Mouse (Mus musculus) neural tube, embryonic 12.5 days (tissue): ENCODE results near the gene Raet1e. TPM values are rescaled to one million over a fixed set of nuclear protein-coding genes. Genes with fewer than 3 reads are reported as not detected.
"Not testable (repeated sequence)": the region's sequence is repeated elsewhere in the genome, so short reads cannot be mapped to it uniquely, and the experiment has no call there.

Experiments used
- ATAC-seq: fragments of 200-750 bp; cut with Nextera tagmentation; 2 replicates; pipeline ENCODE4 v1.8.0; 2017; ENCODE audit warnings: low read depth, mild to moderate bottlenecking, moderate TSS enrichment, moderate library complexity; ENCODE audit not compliant: low FRiP score
- H3K27ac ChIP-seq: fragments of 300-500 bp; sonication (generic); 2 replicates; pipeline ENCODE4 v1.5.1; 2016
- H3K27me3 ChIP-seq: fragments of 300-500 bp; sonication (generic); replicated peaks from 2 replicates; pipeline ENCODE4 v1.6.1; 2016; ENCODE audit warnings: mild to moderate bottlenecking
- H3K36me3 ChIP-seq: fragments of 300-500 bp; sonication (generic); 2 replicates; pipeline ENCODE4 v1.6.1; 2016; ENCODE audit warnings: mild to moderate bottlenecking
- H3K4me1 ChIP-seq: fragments of 300-500 bp; sonication (generic); 2 replicates; pipeline ENCODE4 v1.6.1; 2016
- H3K4me2 ChIP-seq: fragments of 300-500 bp; sonication (generic); replicated peaks from 2 replicates; pipeline ENCODE4 v1.6.1; 2016; ENCODE audit warnings: mild to moderate bottlenecking
- H3K4me3 ChIP-seq: fragments of 300-500 bp; sonication (generic); 2 replicates; pipeline ENCODE4 v1.5.1; 2016
- H3K9ac ChIP-seq: fragments of 300-500 bp; sonication (generic); 2 replicates; pipeline ENCODE4 v1.6.1; 2016; ENCODE audit warnings: mild to moderate bottlenecking
- H3K9me3 ChIP-seq: fragments of 300-500 bp; sonication (generic); 2 replicates; pipeline ENCODE4 v1.6.1; 2016; ENCODE audit warnings: mild to moderate bottlenecking
- WGBS: fragments of 180-500 bp; shearing (Covaris S2); methylation state at CpG from one replicate; pipeline ENCODE4 v1.1.7; 2016; 5-methylcytosine and 5-hydroxymethylcytosine counted together
- polyA plus RNA-seq: library from polyadenylated mRNA; unstranded; fragments of >200 nt; fragmentation: Nextera tagmentation; extraction: Ambion mirVana; gene quantifications from 2 replicates; pipeline ENCODE4 v1.2.1, GENCODE M21; 2016

Raet1e gene
- 4.9 and 5.8 TPM in 2 replicates for polyA plus RNA-seq

DNA sequence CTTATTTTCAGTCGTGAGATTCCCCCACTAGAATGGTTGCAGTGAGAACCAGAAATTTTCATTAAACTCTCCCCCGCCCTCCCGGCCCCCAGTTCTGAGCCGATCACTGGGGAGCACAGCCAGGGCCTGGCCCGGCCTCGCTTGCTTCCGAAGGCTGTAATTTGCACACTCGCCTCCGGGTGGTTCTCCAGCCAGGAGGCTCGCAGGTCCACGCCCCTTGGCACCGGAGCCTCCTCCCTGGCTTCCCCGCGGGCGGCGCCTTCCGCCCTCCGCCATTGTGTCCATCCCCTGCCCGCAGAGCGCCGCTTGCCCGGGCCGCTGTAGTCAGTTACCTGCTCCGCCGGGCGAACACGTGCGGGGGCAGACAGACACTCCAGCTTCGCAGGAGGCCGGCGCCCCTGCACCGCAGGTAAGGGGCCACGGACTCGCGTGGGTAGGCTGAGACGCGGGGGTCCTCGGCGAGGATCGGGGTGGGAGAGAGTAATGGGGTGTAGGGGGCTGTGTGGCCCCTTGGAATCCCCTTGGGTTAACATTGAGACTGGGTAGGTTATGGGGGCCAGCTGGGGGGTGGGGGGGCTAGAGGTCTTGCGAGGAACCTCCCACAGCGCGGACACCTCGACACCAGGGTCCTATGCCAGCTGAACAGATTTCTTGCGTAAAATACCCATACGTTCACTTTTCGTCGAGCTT is at the start of gene Raet1e, which contains the start of gene H60b:
Gene Raet1e, plus strand, starts transcription at position 260 of the 690 bp plus-strand sequence.
Gene H60b, plus strand, starts transcription at position 277 of the 690 bp plus-strand sequence.
- ATAC-seq = peak; percentile 60
- under 1% methylated on average over 48 of the region's 48 CpGs for WGBS
- Histone ChIP-seq H3K4me2 (peak within 1 kb of the TSS; percentile 61), H3K27me3 (peaks cover 58% of the 10 kb centered on the region), H3K9ac (0 out of 2 replicates have a peak within 1 kb of the TSS, but pooled peaks have one; percentile 29), H3K4me3 (peak within 1 kb of the TSS; percentile 25)
- not testable (repeated sequence) for H3K27ac ChIP-seq, H3K9me3 ChIP-seq, H3K36me3 ChIP-seq, H3K4me1 ChIP-seq

DNA sequence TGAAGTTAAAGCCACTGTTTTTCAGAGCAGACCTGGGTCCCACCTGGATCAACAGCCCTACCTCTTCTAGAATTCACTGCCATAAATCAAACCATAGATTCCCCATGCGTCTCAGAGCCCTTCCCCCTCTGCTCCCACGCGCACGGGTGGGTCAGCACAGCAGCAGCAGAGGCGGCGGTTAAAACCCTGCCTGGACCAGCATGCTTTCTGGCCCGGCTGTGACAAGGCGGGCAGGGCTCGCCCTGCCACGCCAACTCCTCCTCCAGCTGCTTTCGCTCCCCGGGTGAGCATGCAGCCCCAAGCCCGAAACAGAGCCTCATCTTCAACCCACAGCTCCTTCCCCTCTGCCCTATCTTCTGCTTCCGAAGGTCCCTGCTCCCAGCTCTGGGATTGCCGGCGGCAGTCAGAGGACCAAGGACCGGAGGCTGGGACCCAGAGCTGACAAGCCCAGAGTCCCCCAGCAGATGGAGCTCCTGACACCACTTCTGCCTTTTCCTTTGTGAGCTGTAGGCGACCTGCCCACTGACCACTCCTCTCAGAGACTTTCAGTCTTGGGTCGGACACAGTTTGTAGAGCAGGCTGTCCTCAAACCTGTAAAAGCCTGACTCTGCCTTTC is 17.6 kb upstream of the Raet1e start:
- Histone ChIP-seq H3K27me3 (no peaks in the 10 kb centered on the region), H3K9me3 (no peaks in the 10 kb centered on the region), H3K36me3 (no peaks in the 10 kb centered on the region), H3K4me2 (peak overlapping the region; percentile 71), H3K4me1 (no peaks in the 10 kb centered on the region), H3K27ac (no peak overlapping the region), H3K4me3 (peak overlapping the region; percentile 41), H3K9ac (peak overlapping the region; percentile 55)
- peak; percentile 86 for ATAC-seq
- under 1% methylated on average over 19 of the region's 19 CpGs for WGBS

DNA sequence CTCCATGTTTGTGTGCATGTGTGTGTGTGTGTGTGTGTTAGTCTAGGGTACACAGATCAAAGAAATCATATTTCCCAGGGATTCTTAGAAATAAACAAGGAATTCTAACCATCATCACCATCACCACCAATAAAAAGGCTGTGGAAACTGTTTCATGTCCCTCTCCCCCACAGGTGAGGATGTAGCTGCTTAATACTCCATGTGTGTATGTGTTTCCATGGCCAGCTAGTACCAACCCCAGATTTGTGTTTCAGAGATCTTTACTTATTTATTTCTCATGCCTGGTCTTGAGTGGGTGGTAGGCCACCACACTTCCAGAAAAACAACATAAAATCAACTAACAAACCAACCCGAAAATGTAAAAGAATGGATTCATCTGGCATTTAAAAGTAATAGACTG is 16.2 kb upstream of the Raet1e start:
- H3K36me3 ChIP-seq, H3K27ac ChIP-seq, H3K4me1 ChIP-seq, H3K9ac ChIP-seq, H3K4me3 ChIP-seq, ATAC-seq, H3K9me3 ChIP-seq, H3K4me2 ChIP-seq, H3K27me3 ChIP-seq: not testable (repeated sequence)
- 89% methylated on average over 1 of the region's 1 CpGs for WGBS

DNA sequence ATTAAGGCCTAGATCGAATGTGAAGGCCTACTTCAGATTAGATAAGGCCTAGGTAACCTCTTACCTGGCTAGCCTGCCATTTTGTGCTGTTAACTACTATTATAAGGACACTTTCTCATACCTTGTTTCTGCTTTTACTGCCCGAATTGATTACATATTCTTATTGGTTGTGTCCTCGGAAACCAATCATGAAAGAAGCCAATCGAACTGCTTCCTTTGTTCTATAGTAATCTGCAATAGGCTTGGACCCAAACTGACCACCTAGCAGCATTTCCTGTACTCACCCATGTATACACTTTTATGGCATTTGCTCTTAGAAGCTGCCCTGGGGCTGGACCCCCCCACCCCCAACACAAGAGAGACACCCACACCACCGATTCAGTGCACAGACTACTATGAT is 15.4 kb upstream of the Raet1e start:
- 71% methylated on average over 5 of the region's 5 CpGs for WGBS
- Histone ChIP-seq H3K9ac (no peak overlapping the region), H3K4me2 (no peak overlapping the region), H3K27ac (no peak overlapping the region), H3K9me3 (no peaks in the 10 kb centered on the region), H3K4me3 (no peak overlapping the region), H3K36me3 (no peaks in the 10 kb centered on the region), H3K4me1 (no peaks in the 10 kb centered on the region), H3K27me3 (no peaks in the 10 kb centered on the region)
- ATAC-seq = no peak

DNA sequence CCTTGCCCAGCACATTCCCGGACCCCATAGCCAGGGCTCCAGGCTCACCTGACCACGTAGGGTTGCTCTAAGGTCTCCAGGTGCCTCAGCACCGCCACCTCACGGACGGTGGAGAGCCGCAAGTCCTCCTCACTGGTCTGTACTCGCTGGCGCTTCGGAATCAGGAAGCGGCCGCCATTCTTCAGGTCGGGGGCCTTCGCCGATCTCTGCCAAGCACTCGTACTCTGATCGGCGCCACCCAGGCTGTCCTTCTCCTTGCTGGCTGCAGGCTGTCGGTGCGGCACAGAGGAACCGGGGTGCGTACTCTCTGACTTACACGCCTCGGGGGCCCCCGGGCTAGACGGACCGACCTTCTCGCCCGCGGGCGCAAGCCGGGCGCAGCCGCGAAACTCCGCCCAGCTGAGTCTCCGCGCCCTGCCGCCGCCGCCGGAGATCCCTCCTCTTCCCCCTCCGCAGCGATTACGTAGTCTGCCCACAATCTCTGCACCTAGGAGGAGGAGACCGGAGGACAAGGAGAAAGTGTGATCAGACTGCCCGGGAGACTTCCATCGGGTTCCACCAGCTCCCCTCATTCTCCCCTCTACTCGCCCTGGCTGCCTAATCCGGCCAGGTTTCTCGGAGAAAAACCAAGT is 9.8 kb upstream of the Raet1e start:
- no peaks in the 10 kb centered on the region for H3K36me3 ChIP-seq
- WGBS = under 1% methylated on average over 47 of the region's 50 CpGs
- peak; percentile 80 for ATAC-seq
- peak overlapping the region; percentile 61 for H3K4me3 ChIP-seq
- peaks cover 35% of the 10 kb centered on the region for H3K27me3 ChIP-seq
- H3K4me1 ChIP-seq = peaks cover 28% of the 10 kb centered on the region
- H3K4me2 ChIP-seq = peak overlapping the region; percentile 85
- peak overlapping the region; percentile 60 for H3K9ac ChIP-seq
- H3K27ac ChIP-seq = no peak overlapping the region
- H3K9me3 ChIP-seq = no peaks in the 10 kb centered on the region

DNA sequence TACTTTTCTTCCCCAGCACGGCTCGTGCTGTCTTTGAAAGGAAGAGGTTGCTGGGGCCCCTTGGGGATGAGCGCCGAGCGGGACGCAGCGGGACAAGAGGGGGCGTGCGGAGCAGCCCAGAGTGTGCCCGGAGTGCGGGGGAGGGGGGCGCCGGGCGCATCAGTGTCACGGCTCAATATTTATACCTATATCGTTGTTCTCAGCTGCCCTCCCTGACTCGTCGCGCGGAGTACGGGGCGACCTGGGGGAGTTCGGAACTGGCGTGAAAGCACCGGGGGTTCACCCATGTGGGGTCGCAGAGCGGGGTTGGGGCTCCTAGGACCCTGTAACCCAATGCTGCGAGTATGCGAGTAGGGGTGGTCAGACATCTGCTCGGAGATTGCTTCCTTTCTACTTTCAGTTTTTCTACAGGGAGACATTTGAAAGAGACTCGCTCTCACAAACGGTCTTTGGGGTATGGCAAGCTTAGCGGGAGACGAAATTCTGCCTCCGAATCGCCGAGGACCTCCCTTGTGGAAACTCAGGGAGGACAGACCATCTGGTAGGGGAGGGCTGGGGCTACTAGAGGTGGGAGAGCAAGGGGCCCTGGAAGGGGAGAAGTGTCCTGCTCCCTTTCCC is 9.2 kb upstream of the Raet1e start, which contains the start of gene E030030I06Rik:
Gene E030030I06Rik, minus strand, starts transcription at position 198 of the 618 bp plus-strand sequence.
- Histone ChIP-seq H3K4me2 (peak within 1 kb of the TSS; percentile 85), H3K9ac (peak within 1 kb of the TSS; percentile 60), H3K4me3 (peak within 1 kb of the TSS; percentile 61), H3K9me3 (no peaks in the 10 kb centered on the region), H3K27ac (no peak within 1 kb of the TSS), H3K27me3 (peaks cover 41% of the 10 kb centered on the region), H3K36me3 (no peaks in the 10 kb centered on the region), H3K4me1 (peaks cover 28% of the 10 kb centered on the region)
- ATAC-seq = peak; percentile 58
- WGBS = under 1% methylated on average over 37 of the region's 37 CpGs

DNA sequence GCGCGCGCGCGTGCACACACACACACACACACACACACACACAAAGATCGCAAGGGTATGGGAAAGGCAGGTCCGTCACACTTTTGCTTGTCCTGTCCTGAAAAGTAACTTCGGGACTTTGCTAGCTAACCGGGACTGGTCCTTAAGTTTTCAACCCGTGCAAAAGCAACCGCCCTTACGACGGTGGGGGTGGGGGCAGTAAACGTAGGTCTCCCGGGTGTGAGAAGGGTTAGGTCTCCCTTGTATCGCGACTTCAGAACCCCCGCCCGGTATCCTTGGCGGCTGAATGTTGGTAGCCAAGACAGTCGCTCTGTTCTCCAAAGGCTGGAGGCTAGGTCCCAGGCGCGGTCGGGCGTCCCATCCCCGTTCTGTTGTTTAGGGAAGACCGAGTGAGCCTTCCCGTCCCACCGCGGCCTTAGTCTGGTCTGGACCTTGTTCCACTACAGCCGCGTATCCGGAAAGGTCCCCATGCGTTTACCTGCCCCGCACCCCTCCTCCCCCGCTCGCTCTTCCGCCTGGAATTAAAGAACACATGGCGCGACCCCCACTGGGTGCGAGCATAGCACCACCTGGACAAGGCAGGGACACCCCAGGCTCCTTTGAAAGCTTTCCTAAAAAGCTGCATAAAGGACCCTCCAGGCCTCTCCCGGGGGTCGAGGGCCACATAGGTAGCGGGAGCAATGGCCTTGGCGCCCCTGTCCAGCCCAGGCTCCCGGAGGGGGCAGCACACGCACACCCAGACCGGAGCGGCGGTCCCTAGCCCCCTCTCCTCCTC is 8.5 kb upstream of the Raet1e start:
- H3K4me1 ChIP-seq = peaks cover 28% of the 10 kb centered on the region
- peak overlapping the region; percentile 61 for H3K4me3 ChIP-seq
- under 1% methylated on average over 50 of the region's 50 CpGs for WGBS
- no peaks in the 10 kb centered on the region for H3K36me3 ChIP-seq
- H3K27ac ChIP-seq = no peak overlapping the region
- H3K4me2 ChIP-seq = peak overlapping the region; percentile 85
- H3K9ac ChIP-seq = 0 out of 2 replicates have a peak overlapping the region, but pooled peaks have one; percentile 60
- peak; percentile 29; the same call in 1 of the 2 replicates for ATAC-seq
- peaks cover 43% of the 10 kb centered on the region for H3K27me3 ChIP-seq
- H3K9me3 ChIP-seq = no peaks in the 10 kb centered on the region

DNA sequence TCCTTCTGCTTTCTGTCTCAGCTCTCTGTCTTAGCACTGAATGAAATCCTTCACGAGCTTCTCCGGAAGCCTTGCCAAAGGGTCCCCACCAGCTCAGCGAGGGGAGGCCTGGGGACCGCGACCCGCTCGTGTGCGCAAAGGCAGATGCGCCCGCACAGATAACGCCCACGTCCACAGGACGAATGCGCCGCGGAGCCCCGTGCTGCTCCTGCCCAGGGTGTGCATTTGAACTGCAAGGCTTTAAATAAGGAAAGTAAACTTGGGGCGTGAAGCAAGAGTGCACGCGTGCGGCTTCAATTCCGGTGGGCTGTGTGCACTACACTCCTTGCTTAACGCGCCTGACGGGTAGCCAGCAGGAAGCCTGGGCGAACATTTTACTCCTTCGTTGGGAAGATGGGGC is 7.8 kb upstream of the Raet1e start:
- no peak overlapping the region for H3K27ac ChIP-seq
- peaks cover 50% of the 10 kb centered on the region for H3K27me3 ChIP-seq
- WGBS = under 1% methylated on average over 27 of the region's 27 CpGs
- H3K4me3 ChIP-seq = no peak overlapping the region
- 0 out of 2 replicates have a peak, but pooled peaks have one; percentile 8 for ATAC-seq
- no peaks in the 10 kb centered on the region for H3K36me3 ChIP-seq
- H3K9me3 ChIP-seq = no peaks in the 10 kb centered on the region
- H3K4me2 ChIP-seq = peak overlapping the region; percentile 85
- no peak overlapping the region for H3K9ac ChIP-seq
- H3K4me1 ChIP-seq = peaks cover 28% of the 10 kb centered on the region

DNA sequence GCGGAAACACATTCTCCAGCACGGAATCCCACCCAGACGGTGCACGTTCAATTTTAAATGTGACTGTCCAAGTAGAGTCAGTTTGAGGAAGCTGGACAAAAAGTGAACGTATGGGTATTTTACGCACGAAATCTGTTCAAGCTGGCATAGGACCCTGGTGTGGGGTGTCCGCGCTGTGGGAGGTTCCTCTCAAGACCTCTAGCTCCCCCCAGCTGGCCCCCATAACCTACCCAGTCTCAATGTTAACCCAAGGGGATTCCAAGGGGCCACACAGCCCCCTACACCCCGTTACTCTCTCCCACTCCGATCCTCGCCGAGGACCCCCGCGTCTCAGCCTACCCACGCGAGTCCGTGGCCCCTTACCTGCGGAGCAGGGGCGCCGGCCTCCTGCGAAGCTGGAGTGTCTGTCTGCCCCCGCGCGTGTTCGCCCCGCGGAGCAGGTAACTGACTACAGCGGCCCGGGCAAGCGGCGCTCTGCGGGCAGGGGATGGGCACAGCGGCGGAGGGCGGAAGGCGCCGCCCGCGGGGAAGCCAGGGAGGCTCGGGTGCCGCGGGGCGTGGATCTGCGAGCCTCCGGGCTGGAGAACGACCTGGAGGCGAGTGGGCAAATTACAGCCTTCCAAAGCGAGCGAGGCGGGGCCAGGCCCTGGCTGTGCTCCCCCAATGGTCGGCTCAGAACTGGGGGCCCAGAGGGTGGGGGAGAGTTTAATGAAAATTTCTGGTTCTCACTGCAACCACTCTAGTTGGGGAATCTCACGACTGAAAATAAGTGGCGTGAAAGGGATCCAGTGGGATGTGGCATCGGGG is 7.1 kb upstream of the Raet1e start:
- H3K4me3 ChIP-seq, ATAC-seq, H3K36me3 ChIP-seq, H3K9ac ChIP-seq, H3K9me3 ChIP-seq, H3K27ac ChIP-seq: not testable (repeated sequence)
- peak overlapping the region; percentile 85 for H3K4me2 ChIP-seq
- H3K4me1 ChIP-seq = peaks cover 28% of the 10 kb centered on the region
- peaks cover 56% of the 10 kb centered on the region for H3K27me3 ChIP-seq
- WGBS = under 1% methylated on average over 55 of the region's 55 CpGs

DNA sequence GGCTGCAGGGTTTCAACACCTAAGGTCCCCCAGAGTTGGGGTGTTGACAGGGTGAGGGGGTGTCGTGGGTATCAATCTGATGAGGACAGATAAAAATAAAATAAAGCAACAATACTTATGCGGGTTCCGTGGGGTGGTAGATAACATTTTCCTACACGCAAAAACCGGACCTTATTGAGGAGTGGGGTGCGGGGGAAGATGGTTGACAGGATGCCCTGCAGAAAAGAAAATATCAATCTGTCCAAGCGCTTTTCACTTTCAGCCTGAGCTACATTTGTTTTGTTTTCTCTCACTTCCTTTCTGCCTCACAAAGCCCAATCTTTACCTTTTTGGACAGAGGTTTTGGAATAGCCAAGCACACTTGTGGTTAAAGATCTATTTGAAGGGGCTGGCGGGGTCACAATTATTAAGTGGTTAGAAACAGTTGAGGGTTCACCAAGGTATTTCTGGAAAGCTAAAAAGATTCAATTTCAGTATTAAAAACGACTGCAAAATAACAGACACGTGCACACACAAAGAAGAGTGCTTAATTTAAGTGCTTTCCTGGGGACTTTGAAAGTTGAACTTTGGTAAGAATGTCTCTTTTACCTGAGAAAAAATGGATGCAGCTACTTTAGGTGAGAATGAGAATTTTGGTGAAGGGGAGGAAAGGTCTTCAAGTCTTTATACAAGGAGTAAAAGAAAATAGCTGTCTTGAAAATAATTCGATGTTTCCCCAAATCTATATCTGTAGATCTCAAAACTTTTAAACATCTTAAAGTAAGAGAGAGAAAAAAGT is 6.3 kb upstream of the Raet1e start:
- not testable (repeated sequence) for H3K9ac ChIP-seq, H3K4me2 ChIP-seq, H3K9me3 ChIP-seq, H3K27ac ChIP-seq, ATAC-seq, H3K36me3 ChIP-seq, H3K4me3 ChIP-seq
- WGBS = 2% methylated on average over 11 of the region's 11 CpGs
- Histone ChIP-seq H3K4me1 (peaks cover 28% of the 10 kb centered on the region), H3K27me3 (peaks cover 64% of the 10 kb centered on the region)
